Mouse (Mus musculus): ENCODE measurements around the gene Prickle2.

Gene Prickle2

GRCm38 (mm10) chr6:92634876-92635468 lies 71.0 kb downstream of the Prickle2 start:
- no peak for TF ChIP-seq GATA4 (IDR thresholded peaks at IDR 0.05; ENCODE audit: insufficient replicate concordance, low read length)

GRCm38 (mm10) chr6:92630991-92631390 lies 75.0 kb downstream of the Prickle2 start:
- no peak for TF ChIP-seq GATA4 (IDR thresholded peaks at IDR 0.05; ENCODE audit: insufficient replicate concordance, low read length)

- no peak for TF ChIP-seq GATA4 (IDR thresholded peaks at IDR 0.05; ENCODE audit: insufficient replicate concordance, low read length)
Measured at GRCm38 (mm10) chr6:92627711-92628110, 78.2 kb downstream of the Prickle2 start.

GRCm38 (mm10) chr6:92627048-92627617 lies 78.8 kb downstream of the Prickle2 start:
- TF ChIP-seq GATA4 (IDR thresholded peaks at IDR 0.05; ENCODE audit: insufficient replicate concordance, low read length) = no peak

GRCm38 (mm10) chr6:92625923-92626322 lies 80.0 kb downstream of the Prickle2 start:
- TF ChIP-seq GATA4 (IDR thresholded peaks at IDR 0.05; ENCODE audit: insufficient replicate concordance, low read length) = no peak

- TF ChIP-seq GATA4 (IDR thresholded peaks at IDR 0.05; ENCODE audit: insufficient replicate concordance, low read length) = no peak
Measured at GRCm38 (mm10) chr6:92624306-92624705, 81.6 kb downstream of the Prickle2 start.

GRCm38 (mm10) chr6:92617183-92617582 lies 88.8 kb downstream of the Prickle2 start:
- no peak for TF ChIP-seq GATA4 (IDR thresholded peaks at IDR 0.05; ENCODE audit: insufficient replicate concordance, low read length)

GRCm38 (mm10) chr6:92614771-92615170 lies 91.2 kb downstream of the Prickle2 start:
- TF ChIP-seq GATA4 (IDR thresholded peaks at IDR 0.05; ENCODE audit: insufficient replicate concordance, low read length) = no peak

GRCm38 (mm10) chr6:92612151-92612769 lies 93.7 kb downstream of the Prickle2 start:
- TF ChIP-seq GATA4 (IDR thresholded peaks at IDR 0.05; ENCODE audit: insufficient replicate concordance, low read length) = no peak

- TF ChIP-seq GATA4 (IDR thresholded peaks at IDR 0.05; ENCODE audit: insufficient replicate concordance, low read length) = no peak
Measured at GRCm38 (mm10) chr6:92609682-92610235, 96.2 kb downstream of the Prickle2 start.

GRCm38 (mm10) chr6:92609078-92609477 lies 96.9 kb downstream of the Prickle2 start:
- TF ChIP-seq GATA4 (IDR thresholded peaks at IDR 0.05; ENCODE audit: insufficient replicate concordance, low read length) = no peak

GRCm38 (mm10) chr6:92605156-92605555 lies 100.8 kb downstream of the Prickle2 start:
- TF ChIP-seq GATA4 (IDR thresholded peaks at IDR 0.05; ENCODE audit: insufficient replicate concordance, low read length) = no peak

- TF ChIP-seq GATA4 (IDR thresholded peaks at IDR 0.05; ENCODE audit: insufficient replicate concordance, low read length) = no peak
Measured at GRCm38 (mm10) chr6:92596340-92596739, 109.6 kb downstream of the Prickle2 start.

GRCm38 (mm10) chr6:92589381-92590065 lies 116.4 kb downstream of the Prickle2 start:
- no peak for TF ChIP-seq GATA4 (IDR thresholded peaks at IDR 0.05; ENCODE audit: insufficient replicate concordance, low read length)

- TF ChIP-seq GATA4 (IDR thresholded peaks at IDR 0.05; ENCODE audit: insufficient replicate concordance, low read length) = no peak
Measured at GRCm38 (mm10) chr6:92584026-92584425, 121.9 kb downstream of the Prickle2 start.

GRCm38 (mm10) chr6:92575227-92575626 lies 130.7 kb downstream of the Prickle2 start:
- TF ChIP-seq GATA4 (IDR thresholded peaks at IDR 0.05; ENCODE audit: insufficient replicate concordance, low read length) = no peak
